Mouse (Mus musculus): ENCODE measurements around the gene Uck2.

- TF ChIP-seq EP300 (IDR thresholded peaks at IDR 0.05; ENCODE audit: insufficient read depth, low read depth, low read length): no peak
- no peak for TF ChIP-seq POLR2A (IDR thresholded peaks at IDR 0.05; ENCODE audit: insufficient read depth, low read length)
Observed at GRCm38 (mm10) chr1:167331106-167331505, 46.0 kb upstream of the Uck2 start.
